Mouse (Mus musculus): ENCODE results near the gene S100a3.

DNA sequence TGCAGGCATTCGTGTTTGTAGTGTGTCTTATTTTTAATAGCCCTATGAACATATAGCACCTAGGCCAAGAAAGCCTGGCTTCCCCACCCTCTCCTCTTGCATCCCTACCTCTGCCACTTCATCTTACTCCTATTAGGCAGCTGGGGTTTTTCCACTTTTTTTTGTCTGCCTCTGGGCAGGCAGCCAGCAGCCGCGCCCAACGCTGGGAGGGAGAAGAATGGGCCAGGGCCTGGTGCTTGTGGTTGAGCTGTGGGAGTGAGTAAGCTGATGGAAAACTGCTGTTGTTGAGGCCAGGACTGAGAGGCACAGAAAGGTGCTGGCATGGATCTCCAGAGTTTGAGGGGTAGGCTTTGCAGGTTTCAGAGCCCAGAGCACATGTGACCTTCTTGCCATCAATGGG, 44.0 kb downstream of the S100a3 start:
- no peak for TF ChIP-seq CTCF (IDR thresholded peaks at IDR 0.05)
- 0 out of 2 replicates have a peak, but pooled peaks have one; percentile 10 for TF ChIP-seq EP300 (IDR thresholded peaks at IDR 0.05)

Measured in lung, postnatal 0 days (tissue).